Mouse (Mus musculus) limb, embryonic 10.5 days (tissue): ENCODE measurements around the gene Plpp2. TPM values are rescaled to one million over a fixed set of nuclear protein-coding genes. Genes with fewer than 3 reads are reported as not detected.

Experiments used
- DNase-seq: peaks from one replicate; pipeline ENCODE4 v3.0.0-alpha.2; 2017; ENCODE audit warnings: low spot score
- H3K27ac ChIP-seq: fragments of 300-500 bp; sonication (generic); 2 replicates; pipeline ENCODE4 v1.5.1; 2016; ENCODE audit warnings: mild to moderate bottlenecking
- H3K27me3 ChIP-seq: fragments of 300-500 bp; sonication (generic); 2 replicates; pipeline ENCODE4 v1.6.1; 2016; ENCODE audit warnings: low read depth, mild to moderate bottlenecking; ENCODE audit not compliant: poor library complexity, severe bottlenecking
- H3K36me3 ChIP-seq: fragments of 300-500 bp; sonication (generic); 2 replicates; pipeline ENCODE4 v1.6.1; 2016; ENCODE audit warnings: mild to moderate bottlenecking, moderate library complexity
- H3K4me1 ChIP-seq: fragments of 300-500 bp; sonication (generic); 2 replicates; pipeline ENCODE4 v1.6.1; 2016
- H3K4me3 ChIP-seq: fragments of 300-500 bp; sonication (generic); 2 replicates; pipeline ENCODE4 v1.5.1; 2016; ENCODE audit warnings: mild to moderate bottlenecking, moderate library complexity
- H3K9me3 ChIP-seq: fragments of 300-500 bp; sonication (generic); replicated peaks from 2 replicates; pipeline ENCODE4 v1.6.1; 2016; ENCODE audit warnings: mild to moderate bottlenecking
- WGBS: fragments of 180-500 bp; shearing (Covaris S2); methylation state at CpG from one replicate; pipeline ENCODE4 v1.1.7; 2016; 5-methylcytosine and 5-hydroxymethylcytosine counted together
- polyA plus RNA-seq: library from polyadenylated mRNA; unstranded; fragments of >200 nt; fragmentation: Nextera tagmentation; extraction: Ambion mirVana; gene quantifications from 2 replicates; pipeline ENCODE4 v1.2.1, GENCODE M21; 2016

Plpp2 gene
- polyA plus RNA-seq, 1 experiment from 2014 or later: 26.6 TPM

DNA sequence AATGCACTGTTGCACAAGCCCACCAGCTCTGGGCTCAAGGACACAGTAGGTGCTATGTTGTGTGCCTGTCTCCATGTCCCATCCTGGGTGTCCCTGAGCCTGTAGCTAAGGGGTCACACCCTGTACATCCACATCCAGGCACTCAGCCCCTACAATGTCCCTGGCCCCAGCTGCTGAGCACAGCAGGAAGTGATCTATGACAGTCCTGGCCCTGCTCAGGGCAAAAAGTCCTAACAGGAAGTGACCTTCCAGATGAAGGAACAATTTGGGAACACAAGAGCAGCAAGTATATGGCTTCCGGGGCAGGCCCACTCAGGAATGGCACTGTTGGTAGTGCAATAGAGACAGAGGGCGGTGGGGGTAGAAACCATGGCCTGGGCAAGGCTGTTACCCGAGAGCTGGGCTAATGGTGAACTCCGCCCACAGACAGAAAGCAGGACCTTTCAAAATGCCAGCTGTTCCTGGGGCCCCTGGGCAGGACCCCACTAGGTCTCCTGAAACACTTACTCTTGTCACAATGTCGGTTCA is 13.6 kb upstream of the Plpp2 start:
- no peak for DNase-seq
- Histone ChIP-seq H3K36me3 (peaks cover 93% of the 10 kb centered on the region), H3K9me3 (no peaks in the 10 kb centered on the region), H3K4me1 (peaks cover 6% of the 10 kb centered on the region), H3K27ac (0 out of 2 replicates have a peak overlapping the region, but pooled peaks have one; percentile 11), H3K27me3 (no peaks in the 10 kb centered on the region), H3K4me3 (no peak overlapping the region)
- 78% methylated on average over 5 of the region's 5 CpGs for WGBS

DNA sequence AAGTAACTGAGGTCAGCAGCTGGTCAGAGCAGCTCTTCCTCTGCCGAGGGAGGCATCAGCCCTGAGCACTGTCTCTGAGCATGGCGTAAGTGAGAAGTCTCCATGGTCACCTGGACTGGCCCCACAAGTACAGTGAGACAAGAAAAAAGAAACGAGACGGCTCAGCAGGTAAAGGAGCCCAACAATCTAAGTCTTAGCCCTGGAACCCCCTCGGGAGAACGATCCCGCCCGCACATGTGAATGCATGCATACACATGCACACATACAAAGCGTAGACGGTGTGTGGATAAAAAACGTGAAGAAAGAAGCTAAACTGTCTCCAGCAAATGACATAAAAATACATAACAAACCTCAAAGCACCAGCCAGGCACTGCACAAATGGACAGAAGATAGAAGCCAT is 12.9 kb upstream of the Plpp2 start:
- Histone ChIP-seq H3K27me3 (no peaks in the 10 kb centered on the region), H3K9me3 (no peaks in the 10 kb centered on the region), H3K4me1 (0 out of 2 replicates have a peak, but pooled peaks cover 5% of the 10 kb centered on the region), H3K4me3 (no peak overlapping the region), H3K27ac (no peak overlapping the region), H3K36me3 (peaks cover 100% of the 10 kb centered on the region)
- WGBS: 96% methylated on average over 11 of the region's 11 CpGs
- DNase-seq: no peak

GRCm38 (mm10) chr10:79545891-79546290 is 12.3 kb upstream of the Plpp2 start:
- no peak overlapping the region for H3K4me3 ChIP-seq
- no peak overlapping the region for H3K27ac ChIP-seq
- peaks cover 100% of the 10 kb centered on the region for H3K36me3 ChIP-seq
- no peaks in the 10 kb centered on the region for H3K9me3 ChIP-seq
- 95% methylated on average over 12 of the region's 12 CpGs for WGBS
- no peak for DNase-seq
- H3K27me3 ChIP-seq: no peaks in the 10 kb centered on the region
- 0 out of 2 replicates have a peak, but pooled peaks cover 5% of the 10 kb centered on the region for H3K4me1 ChIP-seq

DNA sequence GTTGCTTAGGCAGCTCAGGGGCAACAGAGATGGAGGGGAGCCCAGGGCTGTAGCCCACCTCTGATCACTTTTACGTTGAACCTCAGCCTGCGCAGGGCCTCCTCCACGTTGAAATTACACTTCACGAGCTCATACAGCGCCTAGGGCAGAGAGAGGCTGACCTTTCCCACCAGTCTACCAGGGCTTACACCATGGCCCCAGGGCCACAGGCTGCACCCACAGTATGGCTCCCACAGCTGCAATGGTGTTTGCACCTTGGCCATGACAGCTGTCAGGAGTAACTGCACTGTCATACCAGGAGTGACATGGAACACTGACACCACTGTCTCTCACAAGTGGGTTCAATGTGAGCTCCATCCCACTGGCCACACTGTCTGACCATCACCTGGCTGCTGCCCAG is 11.0 kb upstream of the Plpp2 start:
- 0 out of 2 replicates have a peak, but pooled peaks cover 5% of the 10 kb centered on the region for H3K4me1 ChIP-seq
- H3K27ac ChIP-seq: no peak overlapping the region
- 91% methylated on average over 5 of the region's 5 CpGs for WGBS
- H3K9me3 ChIP-seq: no peaks in the 10 kb centered on the region
- H3K36me3 ChIP-seq: peaks cover 100% of the 10 kb centered on the region
- H3K27me3 ChIP-seq: no peaks in the 10 kb centered on the region
- H3K4me3 ChIP-seq: no peak overlapping the region
- DNase-seq: no peak

DNA sequence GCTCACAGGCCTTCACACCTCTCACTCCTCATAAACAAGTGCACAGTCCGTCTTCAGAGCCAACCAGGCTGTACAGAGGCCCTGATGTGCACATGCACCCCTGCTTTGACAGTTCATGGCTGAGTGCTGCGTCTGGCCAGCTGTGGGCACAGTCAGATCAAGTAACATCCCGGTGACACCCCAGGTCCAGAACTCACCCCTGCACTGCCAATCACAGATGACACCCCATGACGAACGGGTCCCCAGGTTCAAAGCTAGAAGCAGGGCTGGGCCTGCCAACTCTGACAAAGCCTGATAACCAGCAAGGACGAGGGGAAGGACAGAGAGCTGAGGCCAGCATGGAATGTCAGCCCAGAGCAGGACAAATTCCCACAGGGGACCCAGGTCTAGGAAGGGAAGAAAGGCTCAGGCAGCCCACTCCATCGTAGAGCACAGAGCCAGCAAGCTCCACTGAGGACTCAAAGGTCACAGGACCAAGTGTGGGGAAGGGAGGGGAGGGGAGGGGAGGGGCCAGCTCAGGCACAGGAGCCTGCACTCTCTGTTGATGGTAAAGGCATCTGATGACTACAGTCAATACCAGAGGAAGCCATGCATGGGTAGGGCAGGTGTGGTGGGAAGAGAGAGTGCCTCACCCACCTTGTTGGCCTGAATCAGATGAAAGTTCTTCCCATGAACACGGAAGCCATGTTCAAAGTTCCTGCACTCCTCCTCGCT is 10.4 kb upstream of the Plpp2 start:
- 84% methylated on average over 9 of the region's 9 CpGs for WGBS
- DNase-seq: no peak
- Histone ChIP-seq H3K27me3 (no peaks in the 10 kb centered on the region), H3K27ac (no peak overlapping the region), H3K9me3 (no peaks in the 10 kb centered on the region), H3K4me3 (no peak overlapping the region), H3K4me1 (0 out of 2 replicates have a peak, but pooled peaks cover 5% of the 10 kb centered on the region), H3K36me3 (peaks cover 100% of the 10 kb centered on the region)

DNA sequence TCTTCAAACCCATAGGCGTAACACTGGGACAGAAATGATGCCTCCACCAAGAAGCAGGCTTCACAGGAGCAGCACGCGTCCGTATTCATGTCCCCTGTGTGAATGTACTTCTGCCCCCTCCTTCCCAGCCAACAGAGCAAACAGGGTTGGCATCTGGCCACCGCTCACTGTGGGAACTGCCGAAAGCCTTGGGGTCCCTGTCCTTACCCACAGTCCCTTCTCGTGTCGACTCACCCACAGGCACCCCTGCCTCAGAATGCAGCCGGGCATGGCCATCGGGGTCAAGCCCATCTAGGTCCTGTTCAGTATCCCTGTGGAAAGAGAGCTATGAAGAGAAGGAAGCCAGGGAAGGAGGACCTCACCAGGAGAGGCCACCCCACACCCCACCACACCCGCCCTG is 8.6 kb upstream of the Plpp2 start:
- Histone ChIP-seq H3K36me3 (peaks cover 95% of the 10 kb centered on the region), H3K4me1 (0 out of 2 replicates have a peak, but pooled peaks cover 1% of the 10 kb centered on the region), H3K27ac (no peak overlapping the region), H3K27me3 (no peaks in the 10 kb centered on the region), H3K9me3 (no peaks in the 10 kb centered on the region), H3K4me3 (no peak overlapping the region)
- no peak for DNase-seq
- WGBS: 95% methylated on average over 11 of the region's 11 CpGs

DNA sequence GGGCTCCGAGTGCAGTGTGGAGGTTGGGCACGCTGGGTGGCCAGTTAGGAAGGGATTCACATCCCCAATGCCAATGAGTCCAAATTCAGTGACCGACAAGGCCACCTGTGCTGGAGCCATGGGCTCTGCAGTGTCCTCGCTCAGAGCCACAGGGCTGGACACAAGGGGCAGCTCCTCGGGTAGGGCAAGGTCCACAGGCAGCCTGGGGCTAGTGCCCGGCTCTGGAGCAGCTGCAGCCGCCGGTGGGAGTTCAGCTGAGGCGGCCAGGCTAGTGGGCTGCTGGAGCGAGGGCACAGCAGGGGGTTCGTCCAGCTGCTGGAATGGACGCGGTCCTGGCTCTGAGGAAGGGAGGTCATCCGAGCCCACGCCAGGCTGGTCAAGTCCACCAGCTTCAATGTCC is 7.9 kb upstream of the Plpp2 start:
- Histone ChIP-seq H3K4me1 (no peaks in the 10 kb centered on the region), H3K27ac (no peak overlapping the region), H3K4me3 (no peak overlapping the region; the same call in 1 of the 2 replicates), H3K9me3 (no peaks in the 10 kb centered on the region), H3K36me3 (peaks cover 89% of the 10 kb centered on the region), H3K27me3 (no peaks in the 10 kb centered on the region)
- no peak for DNase-seq
- WGBS: 89% methylated on average over 15 of the region's 15 CpGs

DNA sequence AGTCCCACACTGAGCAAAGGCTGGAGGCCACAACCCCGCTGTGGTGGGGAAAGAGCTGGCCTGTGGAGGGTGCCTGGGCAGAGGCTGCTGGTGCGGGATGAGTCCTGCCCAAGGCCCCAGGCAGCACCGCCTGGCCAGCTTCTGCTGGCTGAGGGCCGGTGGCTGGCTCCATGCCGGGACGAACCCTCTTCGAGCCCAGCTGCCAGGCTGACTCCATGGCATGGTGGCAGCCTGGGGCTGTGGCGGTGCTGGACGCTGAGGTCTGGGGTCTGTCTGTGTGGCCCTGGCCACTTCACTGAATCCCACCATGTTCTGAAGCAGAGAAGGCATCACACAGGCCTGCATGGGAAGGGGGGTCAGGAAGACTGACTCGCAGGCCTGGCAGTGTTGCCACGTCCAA is 7.2 kb upstream of the Plpp2 start:
- DNase-seq: no peak
- peaks cover 81% of the 10 kb centered on the region for H3K36me3 ChIP-seq
- H3K27ac ChIP-seq: no peak overlapping the region
- WGBS: 94% methylated on average over 11 of the region's 11 CpGs
- no peaks in the 10 kb centered on the region for H3K9me3 ChIP-seq
- H3K4me1 ChIP-seq: no peaks in the 10 kb centered on the region
- no peak overlapping the region for H3K4me3 ChIP-seq
- H3K27me3 ChIP-seq: no peaks in the 10 kb centered on the region

- DNase-seq: no peak
- Histone ChIP-seq H3K4me3 (no peak overlapping the region), H3K27me3 (no peaks in the 10 kb centered on the region), H3K4me1 (no peaks in the 10 kb centered on the region), H3K36me3 (peaks cover 72% of the 10 kb centered on the region), H3K9me3 (no peaks in the 10 kb centered on the region), H3K27ac (no peak overlapping the region)
- 94% methylated on average over 16 of the region's 16 CpGs for WGBS
These were observed 6.3 kb upstream of the Plpp2 start for GRCm38 (mm10) chr10:79539701-79540495.

DNA sequence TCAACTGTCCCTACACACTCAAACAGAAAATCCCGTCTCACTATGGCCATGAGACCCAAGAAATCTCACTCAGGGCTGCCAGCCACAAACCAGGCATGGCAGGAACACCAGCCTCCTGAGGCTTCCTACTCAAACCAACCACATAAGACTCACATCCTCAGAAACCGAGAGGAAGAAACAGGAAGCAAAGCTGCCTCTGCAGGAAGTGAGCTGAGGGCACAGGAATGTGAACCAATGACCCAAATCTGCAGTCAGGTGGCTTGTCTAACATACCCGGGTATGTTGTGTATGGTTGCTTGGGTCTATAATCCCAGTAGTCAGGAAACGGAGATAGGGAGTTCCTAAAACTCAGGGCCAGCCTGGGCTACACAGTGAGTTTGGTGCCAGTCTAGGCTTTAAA is 5.3 kb upstream of the Plpp2 start:
- Histone ChIP-seq H3K4me1 (peaks cover 4% of the 10 kb centered on the region), H3K9me3 (no peaks in the 10 kb centered on the region), H3K27ac (no peak overlapping the region), H3K4me3 (no peak overlapping the region), H3K36me3 (peaks cover 62% of the 10 kb centered on the region), H3K27me3 (no peaks in the 10 kb centered on the region)
- DNase-seq: no peak
- WGBS: 83% methylated on average over 4 of the region's 4 CpGs

GRCm38 (mm10) chr10:79538323-79538722 is 4.7 kb upstream of the Plpp2 start:
- no peak for DNase-seq
- WGBS: 92% methylated on average over 3 of the region's 3 CpGs
- Histone ChIP-seq H3K4me3 (no peak overlapping the region), H3K36me3 (peaks cover 57% of the 10 kb centered on the region), H3K9me3 (no peaks in the 10 kb centered on the region), H3K4me1 (peaks cover 9% of the 10 kb centered on the region), H3K27me3 (no peaks in the 10 kb centered on the region), H3K27ac (no peak overlapping the region)

DNA sequence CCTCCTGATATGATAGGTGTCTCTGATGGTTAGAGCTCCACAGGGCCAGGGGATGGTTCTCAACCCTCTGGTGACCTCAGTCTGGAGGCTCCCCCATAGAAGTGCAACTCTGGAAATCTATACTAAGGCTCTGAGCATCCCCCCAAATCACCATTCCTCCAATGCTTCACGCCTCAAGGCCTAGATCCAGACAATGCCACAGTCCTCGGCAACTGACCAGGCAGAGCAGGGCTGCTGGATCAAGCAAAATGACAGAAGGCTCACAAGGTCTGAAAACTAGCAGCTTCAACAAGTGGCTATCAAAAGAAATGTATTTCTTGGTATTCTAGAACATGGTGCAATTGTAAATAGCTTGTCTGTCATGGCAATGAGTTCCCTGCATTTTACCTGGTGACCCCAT is 4.2 kb upstream of the Plpp2 start:
- 89% methylated on average over 2 of the region's 2 CpGs for WGBS
- H3K36me3 ChIP-seq: peaks cover 51% of the 10 kb centered on the region
- no peak for DNase-seq

GRCm38 (mm10) chr10:79537271-79537670 is 3.7 kb upstream of the Plpp2 start:
- no peaks in the 10 kb centered on the region for H3K9me3 ChIP-seq
- peaks cover 46% of the 10 kb centered on the region for H3K36me3 ChIP-seq
- H3K27ac ChIP-seq: no peak overlapping the region
- peaks cover 20% of the 10 kb centered on the region for H3K4me1 ChIP-seq
- H3K4me3 ChIP-seq: no peak overlapping the region
- DNase-seq: no peak
- 94% methylated on average over 7 of the region's 7 CpGs for WGBS
- no peaks in the 10 kb centered on the region for H3K27me3 ChIP-seq

More for the DNA sequence above, 4.2 kb upstream of the Plpp2 start:
- Histone ChIP-seq H3K4me3 (no peak overlapping the region), H3K9me3 (no peaks in the 10 kb centered on the region), H3K27me3 (no peaks in the 10 kb centered on the region), H3K4me1 (peaks cover 15% of the 10 kb centered on the region), H3K27ac (no peak overlapping the region)
